Mouse (Mus musculus) embryonic facial prominence, embryonic 14.5 days (tissue): ENCODE measurements around the gene Borcs6. TPM values are rescaled to one million over a fixed set of nuclear protein-coding genes. Genes with fewer than 3 reads are reported as not detected.

Source experiments
- ATAC-seq: fragments of 200-750 bp; cut with Nextera tagmentation; 2 replicates; pipeline ENCODE4 v1.8.0; 2017; ENCODE audit warnings: low read depth, moderate number of reproducible peaks, moderate TSS enrichment
- DNase-seq: peaks from one replicate; pipeline ENCODE4 v3.0.0-alpha.2; 2015; ENCODE audit warnings: low spot score
- H3K27ac ChIP-seq: fragments of 300-500 bp; sonication (generic); replicated peaks from 2 replicates; pipeline ENCODE4 v1.5.1; 2014; ENCODE audit warnings: low read depth, mild to moderate bottlenecking, low read length, moderate library complexity
- H3K27me3 ChIP-seq: fragments of 300-500 bp; sonication (generic); replicated peaks from 2 replicates; pipeline ENCODE4 v1.6.1; 2014; ENCODE audit warnings: low read length; ENCODE audit not compliant: control insufficient read depth, insufficient read depth
- H3K36me3 ChIP-seq: fragments of 300-500 bp; sonication (generic); 2 replicates; pipeline ENCODE4 v1.6.1; 2014; ENCODE audit warnings: low read length, mixed read lengths; ENCODE audit not compliant: control insufficient read depth, insufficient read depth
- H3K4me1 ChIP-seq: fragments of 300-500 bp; sonication (generic); 2 replicates; pipeline ENCODE4 v1.6.1; 2014; ENCODE audit warnings: antibody characterized with exemption, low read length; ENCODE audit not compliant: control insufficient read depth, insufficient read depth
- H3K4me2 ChIP-seq: fragments of 300-500 bp; sonication (generic); 2 replicates; pipeline ENCODE4 v1.6.1; 2014; ENCODE audit warnings: low read depth, mild to moderate bottlenecking, low read length, moderate library complexity, mixed read lengths
- H3K4me3 ChIP-seq: fragments of 300-500 bp; sonication (generic); 2 replicates; pipeline ENCODE4 v1.5.1; 2014; ENCODE audit warnings: low read depth, mild to moderate bottlenecking, low read length
- H3K9ac ChIP-seq: fragments of 300-500 bp; sonication (generic); 2 replicates; pipeline ENCODE4 v1.6.1; 2014; ENCODE audit warnings: low read depth, mild to moderate bottlenecking, low read length, moderate library complexity, mixed read lengths
- H3K9me3 ChIP-seq: fragments of 300-500 bp; sonication (generic); 2 replicates; pipeline ENCODE4 v1.6.1; 2016; ENCODE audit warnings: low read length; ENCODE audit not compliant: control insufficient read depth
- WGBS: fragments of 180-500 bp; shearing (Covaris S2); extraction: QIAGEN DNeasy Blood & Tissue Kit; methylation state at CpG from one replicate; pipeline ENCODE4 v1.1.7; 2014; 5-methylcytosine and 5-hydroxymethylcytosine counted together
- polyA plus RNA-seq: library from polyadenylated mRNA; unstranded; fragments of >200 nt; fragmentation: Nextera tagmentation; extraction: Ambion mirVana; gene quantifications from 2 replicates; pipeline ENCODE4 v1.2.1, GENCODE M21; 2014

Borcs6 gene
- polyA plus RNA-seq, 1 experiment from 2014 or later, result 12.4 TPM

DNA sequence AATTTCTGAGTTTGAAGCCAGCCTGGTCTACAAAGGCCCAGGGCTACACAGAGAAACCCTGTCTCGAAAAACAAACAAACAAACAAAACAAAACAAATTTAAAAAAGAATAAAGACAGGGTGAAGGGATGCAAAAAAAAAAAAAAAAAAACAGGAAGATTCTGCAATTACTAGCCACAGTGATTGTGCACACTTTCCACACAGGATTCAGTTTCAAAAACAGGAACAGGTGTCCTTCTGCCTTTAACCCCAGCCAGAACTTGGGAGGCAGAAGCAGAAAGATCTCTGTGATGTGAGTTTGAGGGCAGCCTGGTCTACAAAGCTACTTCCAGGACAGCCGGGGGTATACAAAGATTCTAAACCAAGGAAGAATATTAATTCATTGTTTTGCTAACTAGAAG, 1.3 kb upstream of the Borcs6 start:
- no peaks in the 10 kb centered on the region for H3K9me3 ChIP-seq
- peaks cover 6% of the 10 kb centered on the region; the same call in 1 of the 2 replicates for H3K36me3 ChIP-seq
- DNase-seq (no peak), ATAC-seq (no peak)
- H3K27me3 ChIP-seq, result no peaks in the 10 kb centered on the region
- peak overlapping the region; percentile 82 for H3K27ac ChIP-seq
- H3K4me3 ChIP-seq, result peak overlapping the region; percentile 97
- H3K4me2 ChIP-seq, result peak overlapping the region; percentile 75
- WGBS, result 82% methylated on average over 2 of the region's 2 CpGs
- peak overlapping the region; percentile 76 for H3K9ac ChIP-seq
- H3K4me1 ChIP-seq, result peaks cover 19% of the 10 kb centered on the region

- H3K27ac ChIP-seq, result peak overlapping the region; percentile 82
- no peak for DNase-seq
- ATAC-seq, result no peak
- no peaks in the 10 kb centered on the region for H3K9me3 ChIP-seq
- peaks cover 6% of the 10 kb centered on the region; the same call in 1 of the 2 replicates for H3K36me3 ChIP-seq
- H3K9ac ChIP-seq, result peak overlapping the region; percentile 76
- no peaks in the 10 kb centered on the region for H3K27me3 ChIP-seq
- peak overlapping the region; percentile 97 for H3K4me3 ChIP-seq
- WGBS, result 1% methylated on average over 19 of the region's 19 CpGs
- peak overlapping the region; percentile 75 for H3K4me2 ChIP-seq
- peaks cover 19% of the 10 kb centered on the region for H3K4me1 ChIP-seq
Observed at GRCm38 (mm10) chr11:69058729-69059356, 674 bp upstream of the Borcs6 start.

DNA sequence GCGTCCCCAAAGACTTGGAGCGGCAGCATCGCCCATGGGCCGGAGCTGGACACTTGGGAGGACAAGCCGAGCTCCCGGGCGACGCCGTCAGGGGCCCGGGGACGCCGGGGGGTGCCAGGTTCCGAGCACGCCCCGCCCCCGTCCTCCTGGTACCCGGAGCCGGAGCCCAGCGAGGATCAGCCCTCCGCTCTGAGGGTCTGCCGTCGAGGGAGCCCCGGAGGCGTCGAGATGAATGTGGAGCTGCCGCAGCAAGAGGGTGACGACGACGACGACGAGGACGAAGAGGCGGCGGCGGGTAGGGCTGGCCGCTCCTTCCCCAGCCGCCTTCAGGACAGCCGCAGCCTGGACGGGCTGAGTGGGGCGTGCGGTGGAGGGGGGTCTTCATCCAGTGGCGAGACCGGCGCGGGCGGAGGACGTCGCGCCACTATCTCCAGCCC, 476 bp downstream of the Borcs6 start:
- H3K4me2 ChIP-seq, result peak overlapping the region; percentile 96
- peaks cover 19% of the 10 kb centered on the region for H3K4me1 ChIP-seq
- no peaks in the 10 kb centered on the region for H3K27me3 ChIP-seq
- peak; percentile 31 for DNase-seq
- WGBS, result 0% methylated on average over 17 of the region's 49 CpGs
- H3K9ac ChIP-seq, result peak overlapping the region; percentile 90
- no peaks in the 10 kb centered on the region for H3K9me3 ChIP-seq
- ATAC-seq, result peak; percentile 3; the same call in 1 of the 2 replicates
- peak overlapping the region; percentile 86 for H3K27ac ChIP-seq
- no peaks in the 10 kb centered on the region for H3K36me3 ChIP-seq
- H3K4me3 ChIP-seq, result peak overlapping the region; percentile 97

DNA sequence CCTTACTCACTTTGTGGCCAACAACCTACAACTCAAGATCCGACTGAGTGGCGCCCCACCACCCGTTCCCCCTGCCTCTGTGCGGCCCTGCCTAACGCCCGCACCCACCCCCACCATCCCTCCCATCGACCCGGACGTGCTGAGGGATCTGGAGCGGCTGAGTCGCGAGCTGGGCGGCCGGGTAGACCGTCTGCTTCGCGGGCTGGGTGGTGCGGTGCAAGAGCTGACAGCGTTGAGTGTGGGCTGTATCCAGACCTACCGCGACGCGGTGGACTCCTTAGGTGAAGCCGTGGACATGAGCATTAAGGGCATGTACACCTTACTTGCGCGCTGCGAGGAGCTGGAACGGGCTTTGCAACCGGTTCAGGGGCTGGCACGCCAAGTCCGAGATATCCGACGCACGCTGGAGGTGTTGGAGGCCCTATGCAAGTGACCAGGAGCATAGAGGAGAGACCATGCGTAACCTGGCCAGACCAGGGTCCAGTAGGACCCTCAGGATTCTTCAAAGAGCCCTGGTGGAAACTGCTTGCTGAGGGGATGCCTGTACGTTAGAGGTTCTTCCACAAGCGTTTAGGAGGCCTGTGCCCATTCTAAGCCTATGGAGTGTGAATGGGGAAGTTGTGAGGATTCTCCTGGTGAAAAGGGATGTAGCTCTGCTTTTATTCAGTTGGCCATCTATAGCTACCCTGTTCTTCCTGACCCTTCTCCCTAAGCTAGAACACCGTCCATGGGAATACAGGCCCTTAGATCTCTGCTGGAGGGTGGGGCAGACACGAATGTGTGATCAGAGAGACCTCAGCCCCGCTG, 1.1 kb downstream of the Borcs6 start:
- H3K4me2 ChIP-seq, result peak overlapping the region; percentile 96
- DNase-seq (no peak), ATAC-seq (no peak)
- no peaks in the 10 kb centered on the region for H3K9me3 ChIP-seq
- 1% methylated on average over 39 of the region's 40 CpGs for WGBS
- no peaks in the 10 kb centered on the region for H3K27me3 ChIP-seq
- H3K36me3 ChIP-seq, result no peaks in the 10 kb centered on the region
- H3K4me1 ChIP-seq, result peaks cover 19% of the 10 kb centered on the region
- peak overlapping the region; percentile 90 for H3K9ac ChIP-seq
- H3K4me3 ChIP-seq, result peak overlapping the region; percentile 97
- peak overlapping the region; percentile 86 for H3K27ac ChIP-seq

DNA sequence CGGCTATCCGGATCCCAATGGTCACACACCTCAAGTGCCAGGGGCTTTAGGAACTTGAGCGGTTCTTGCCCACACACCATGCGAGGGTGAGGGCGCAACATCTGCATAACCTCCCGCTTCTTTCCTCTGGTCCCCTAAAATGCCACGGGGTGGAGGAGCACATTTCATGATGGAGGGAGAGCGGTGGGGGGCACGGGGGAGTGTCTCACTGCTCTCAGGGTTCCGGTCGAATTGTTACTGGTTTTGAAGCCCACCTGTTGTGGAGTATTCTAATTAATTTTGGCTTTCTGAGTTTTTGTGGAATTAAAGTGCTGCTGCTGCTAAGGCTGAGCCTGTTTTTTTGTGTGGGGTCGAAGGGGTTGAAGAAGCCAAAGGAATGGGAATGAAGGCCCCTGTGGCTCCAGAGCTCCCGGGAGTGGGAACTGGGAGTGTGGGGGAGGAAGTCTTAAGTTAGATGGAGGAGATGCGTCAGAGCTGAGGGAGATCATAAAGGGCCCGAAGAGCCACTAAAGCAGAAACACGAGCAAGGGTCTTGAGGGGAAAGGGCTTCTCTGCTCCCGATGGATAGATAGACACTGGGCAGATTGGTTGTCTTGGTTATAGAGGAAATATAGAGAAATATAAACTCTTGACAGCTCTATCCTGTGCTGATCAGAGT, 1.9 kb downstream of the Borcs6 start:
- Histone ChIP-seq H3K4me2 (peak overlapping the region; percentile 96), H3K4me1 (peaks cover 24% of the 10 kb centered on the region), H3K27ac (no peak overlapping the region), H3K9ac (peak overlapping the region; percentile 90), H3K27me3 (no peaks in the 10 kb centered on the region), H3K4me3 (peak overlapping the region; percentile 97), H3K36me3 (no peaks in the 10 kb centered on the region), H3K9me3 (no peaks in the 10 kb centered on the region)
- 13% methylated on average over 17 of the region's 17 CpGs for WGBS
- DNase-seq (no peak), ATAC-seq (no peak)

DNA sequence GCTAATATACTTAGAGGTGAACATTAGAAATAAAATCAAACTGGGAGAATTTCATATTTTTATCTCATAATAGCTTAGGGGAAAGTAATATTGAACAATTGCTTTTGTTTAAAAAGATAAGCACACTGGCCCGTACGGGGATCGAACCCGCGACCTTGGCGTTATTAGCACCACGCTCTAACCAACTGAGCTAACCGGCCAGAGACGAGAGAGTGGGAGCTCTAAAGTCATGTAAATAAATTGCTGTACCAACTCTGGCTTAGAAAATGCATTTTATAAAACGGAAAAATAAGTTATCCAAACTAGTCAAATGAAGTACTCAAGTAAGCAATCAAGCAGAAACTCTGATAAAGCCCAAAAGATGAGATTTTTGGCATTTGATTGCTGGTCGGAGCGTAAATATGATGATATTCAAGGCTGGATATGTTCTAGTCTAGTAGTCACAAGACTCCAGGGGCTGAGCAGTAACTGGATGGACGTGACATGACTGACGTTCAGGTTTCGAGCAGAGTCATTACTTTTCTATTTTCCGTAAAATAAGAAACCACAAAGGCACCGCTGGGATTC, 2.8 kb downstream of the Borcs6 start:
- Histone ChIP-seq H3K36me3 (no peaks in the 10 kb centered on the region), H3K27ac (peak overlapping the region; percentile 73; the same call in 1 of the 2 replicates), H3K4me2 (peak overlapping the region; percentile 96), H3K27me3 (no peaks in the 10 kb centered on the region), H3K4me1 (peaks cover 24% of the 10 kb centered on the region), H3K9me3 (no peaks in the 10 kb centered on the region), H3K9ac (no peak overlapping the region), H3K4me3 (peak overlapping the region; percentile 97)
- WGBS, result under 1% methylated on average over 17 of the region's 17 CpGs
- DNase-seq (peak; percentile 78), ATAC-seq (no peak; the same call in 1 of the 2 replicates)

DNA sequence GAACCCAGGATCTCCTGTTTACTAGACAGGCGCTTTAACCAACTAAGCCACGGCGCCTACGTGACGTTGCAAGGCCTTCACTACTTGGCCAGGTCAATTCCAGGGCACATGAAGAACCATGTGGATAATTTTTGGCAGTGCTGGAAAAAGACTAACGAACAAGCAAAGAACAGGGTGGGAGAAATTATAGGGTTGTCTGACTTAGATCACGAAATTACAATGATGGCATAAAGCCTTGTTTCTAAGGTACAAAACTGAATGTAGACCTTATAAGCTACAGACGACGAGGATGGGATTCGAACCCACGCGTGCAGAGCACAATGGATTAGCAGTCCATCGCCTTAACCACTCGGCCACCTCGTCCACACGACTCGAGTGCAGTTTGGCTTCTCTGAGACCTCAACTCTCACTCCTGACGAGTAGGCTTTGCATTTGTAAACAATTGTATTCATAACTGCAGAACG, 3.3 kb downstream of the Borcs6 start:
- under 1% methylated on average over 19 of the region's 19 CpGs for WGBS
- Histone ChIP-seq H3K9me3 (no peaks in the 10 kb centered on the region), H3K4me3 (peak overlapping the region; percentile 97), H3K27ac (peak overlapping the region; percentile 83), H3K4me1 (peaks cover 24% of the 10 kb centered on the region), H3K36me3 (no peaks in the 10 kb centered on the region), H3K27me3 (no peaks in the 10 kb centered on the region), H3K4me2 (peak overlapping the region; percentile 96), H3K9ac (peak overlapping the region; percentile 66)
- ATAC-seq, result peak; percentile 62
- DNase-seq, result peak; percentile 96
